16 mouse cellular contexts compared by ENCODE assay signal in genomic region chr19:36224518-36224917, GRCm38 (mm10).
DNase-seq lines count a peak whose midpoint lies in the region; ATAC-seq and TF ChIP-seq lines count a peak whose summit lies in the region.
"Had no signal": no experiment of that assay in that cellular context is flagged by ENCODE, and none has a peak within 500 bp of the region (broad histone marks: within the 10 kb centered on the region; RNA-seq: fewer than 3 reads in every experiment).

No protein-coding gene starts in this region.

- H3K9ac ChIP-seq in liver, postnatal 0 days (replicated peaks): no peak overlapping the region
- no peak overlapping the region for H3K9ac ChIP-seq in CH12.LX (ENCODE audit: insufficient read depth, low read depth)
- H3K9ac ChIP-seq: hindbrain, embryonic 15.5 days; kidney, embryonic 15.5 days; liver, embryonic 12.5 days had no signal

- TF ChIP-seq RAD21 in CH12.LX (IDR thresholded peaks at IDR 0.05; ENCODE audit: low read depth, low read length): no peak

- in situ Hi-C loops in CH12.LX (cut with MboI; ENCODE audit: low pct_ligation_motif_present, low pct_unique_long_range_greater_than_20kb, low sequenced_read_pairs): no loop called here

- H3K4me2 ChIP-seq in liver, postnatal 0 days (ENCODE audit: low read depth, low read length): 0 out of 2 replicates have a peak overlapping the region, but pooled peaks have one; percentile 18
- H3K4me2 ChIP-seq in CH12.LX (ENCODE audit: insufficient read depth, low read depth, poor library complexity, severe bottlenecking): no peak overlapping the region
- H3K4me2 ChIP-seq: hindbrain, embryonic 15.5 days; kidney, embryonic 15.5 days; liver, embryonic 12.5 days had no signal

- no peak overlapping the region for H3K27ac ChIP-seq in liver, postnatal 0 days (ENCODE audit: low read depth)
- no peak overlapping the region for H3K27ac ChIP-seq in CH12.LX (ENCODE audit: insufficient read depth, low read depth)
- H3K27ac ChIP-seq: embryonic facial prominence, embryonic 10.5 days; hindbrain, embryonic 15.5 days; kidney, embryonic 15.5 days; liver, embryonic 12.5 days had no signal

- H3K27me3 ChIP-seq in liver, postnatal 0 days (ENCODE audit: insufficient read depth, low read length): no peaks in the 10 kb centered on the region
- no peaks in the 10 kb centered on the region for H3K27me3 ChIP-seq in CH12.LX (replicated peaks)
- H3K27me3 ChIP-seq: hindbrain, embryonic 15.5 days; kidney, embryonic 15.5 days; liver, embryonic 12.5 days had no signal

- no peaks in the 10 kb centered on the region for H3K79me2 ChIP-seq in CH12.LX (replicated peaks; ENCODE audit: control insufficient read depth, extremely low read depth, insufficient read depth, poor library complexity, severe bottlenecking)

- 28% methylated on average over 8 of the region's 8 CpGs for WGBS in liver, postnatal 0 days (ENCODE audit: insufficient replicate concordance)

- DNase-seq in liver, postnatal 0 days: no peak
- DNase-seq in liver (no peak), CH12.LX (ENCODE audit: extremely low read depth) (no peak)
- peak; percentile 19 to 51 for DNase-seq in lung, postnatal 4 days
- DNase-seq in thymus, postnatal 25 days: peak; percentile 47
- DNase-seq in cerebellum, adult 11-12 months: no peak
- no peak for DNase-seq in layer of hippocampus, postnatal 36 days
- DNase-seq: cerebellum, postnatal 10 days; layer of hippocampus, adult 9-11 months; right cerebral cortex, postnatal 4 days had no signal

- no peaks in the 10 kb centered on the region for H3K36me3 ChIP-seq in liver, postnatal 0 days (replicated peaks; ENCODE audit: insufficient read depth, low read length)
- H3K36me3 ChIP-seq in CH12.LX (replicated peaks in 1 of 2; ENCODE audit: control insufficient read depth in 1 of 2, insufficient read depth in 1 of 2, low read length in 1 of 2): no peaks in the 10 kb centered on the region
- H3K36me3 ChIP-seq: embryonic facial prominence, embryonic 10.5 days; hindbrain, embryonic 15.5 days; kidney, embryonic 15.5 days; liver, embryonic 12.5 days; midbrain, embryonic 10.5 days had no signal

- no peak for TF ChIP-seq POLR2A in CH12.LX (IDR thresholded peaks at IDR 0.05; ENCODE audit: low read depth, low read length)

- H3K4me1 ChIP-seq in liver, postnatal 0 days (ENCODE audit: insufficient read depth): no peaks in the 10 kb centered on the region
- peaks cover 16 to 54% of the 10 kb centered on the region in 2 experiments for H3K4me1 ChIP-seq in CH12.LX (ENCODE audit: control insufficient read depth in 1 of 2, insufficient read depth in 2 of 2)
- H3K4me1 ChIP-seq: hindbrain, embryonic 15.5 days; liver, embryonic 12.5 days had no signal

- no peak for TF ChIP-seq EP300 in liver, postnatal 0 days (IDR thresholded peaks at IDR 0.05; ENCODE audit: low read depth)
- no peak for TF ChIP-seq EP300 in CH12.LX (IDR thresholded peaks at IDR 0.05; ENCODE audit: low read length)

- no peak for TF ChIP-seq CTCF in liver, postnatal 0 days (IDR thresholded peaks at IDR 0.05; ENCODE audit: low read depth)
- no peak for TF ChIP-seq CTCF in CH12.LX (conservative IDR thresholded peaks at IDR 0.05 in 1 of 2, IDR thresholded peaks at IDR 0.05 in 1 of 2; ENCODE audit: low read depth in 2 of 2, low read length in 2 of 2)

- dilution Hi-C loops in CH12.LX (cut with MboI; ENCODE audit: extremely low pct_ligation_motif_present, extremely low pct_unique_long_range_greater_than_20kb, low sequenced_read_pairs): no loop called here

- H3K9me3 ChIP-seq in liver, postnatal 0 days (ENCODE audit: low read length): no peaks in the 10 kb centered on the region
- H3K9me3 ChIP-seq in CH12.LX (replicated peaks; ENCODE audit: low read length): no peaks in the 10 kb centered on the region
- H3K9me3 ChIP-seq: embryonic facial prominence, embryonic 10.5 days; hindbrain, embryonic 15.5 days; kidney, embryonic 15.5 days; liver, embryonic 12.5 days; midbrain, embryonic 10.5 days had no signal

- no peak for ATAC-seq in liver, postnatal 0 days
- ATAC-seq: liver, embryonic 12.5 days had no signal

- no peak overlapping the region for H3K4me3 ChIP-seq in liver, postnatal 0 days (ENCODE audit: low read depth, low read length)
- H3K4me3 ChIP-seq in CH12.LX (replicated peaks in 1 of 3; ENCODE audit: low read depth in 2 of 3, low read length in 2 of 3, poor library complexity in 1 of 3): no peak overlapping the region
- H3K4me3 ChIP-seq: embryonic facial prominence, embryonic 10.5 days; hindbrain, embryonic 15.5 days; kidney, embryonic 15.5 days; liver, embryonic 12.5 days; midbrain, embryonic 10.5 days; myocyte had no signal

TF ChIP-seq in CH12.LX, 34 proteins besides CTCF, POLR2A, EP300 and RAD21:
- TF ChIP-seq BHLHE40 (IDR thresholded peaks at IDR 0.05; ENCODE audit: low read depth, low read length) (peak; percentile 41), NRF1 (IDR thresholded peaks at IDR 0.05; ENCODE audit: low read depth, low read length) (no peak)

Comparison
In these comparisons a context has a peak if more than half of its experiments do, and no peak if none do; other contexts are left out.
1. DNase-seq: peak in lung, postnatal 4 days (2 of 2) and thymus, postnatal 25 days (single experiment); none in liver, postnatal 0 days (single experiment), liver (single experiment), CH12.LX (single experiment), cerebellum, adult 11-12 months (single experiment) and layer of hippocampus, postnatal 36 days (0 of 2).